Mouse (Mus musculus) spleen, postnatal 36 days (tissue): Measurements from ENCODE around the gene Wdhd1.

Source experiments
- DNase-seq, 2 experiments: peaks; one replicate each; pipeline ENCODE4 v3.0.0; 2022; ENCODE audit warnings: low spot score in 2 of 2, mixed read lengths in 1 of 2

Wdhd1 gene

DNA sequence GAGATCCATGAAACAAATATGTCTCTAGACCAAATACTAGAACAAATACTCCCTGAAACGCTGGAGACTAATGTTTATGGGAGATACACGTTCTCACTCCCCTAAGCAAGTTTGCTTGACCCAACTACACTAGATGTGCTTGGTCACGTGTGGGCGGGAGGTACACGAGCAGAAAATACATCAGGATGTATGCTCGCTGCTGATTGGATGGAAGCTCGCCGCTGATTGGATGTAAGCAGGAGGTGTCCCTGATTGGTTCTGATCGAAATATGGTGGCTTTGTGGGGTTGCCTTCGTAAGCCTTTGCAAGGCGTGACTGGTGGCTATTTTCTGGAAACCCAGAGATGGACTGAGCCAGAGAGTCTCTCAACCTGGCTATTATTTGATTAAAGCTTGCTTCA lies 55.1 kb downstream of the Wdhd1 start:
- DNase-seq: no peak

DNA sequence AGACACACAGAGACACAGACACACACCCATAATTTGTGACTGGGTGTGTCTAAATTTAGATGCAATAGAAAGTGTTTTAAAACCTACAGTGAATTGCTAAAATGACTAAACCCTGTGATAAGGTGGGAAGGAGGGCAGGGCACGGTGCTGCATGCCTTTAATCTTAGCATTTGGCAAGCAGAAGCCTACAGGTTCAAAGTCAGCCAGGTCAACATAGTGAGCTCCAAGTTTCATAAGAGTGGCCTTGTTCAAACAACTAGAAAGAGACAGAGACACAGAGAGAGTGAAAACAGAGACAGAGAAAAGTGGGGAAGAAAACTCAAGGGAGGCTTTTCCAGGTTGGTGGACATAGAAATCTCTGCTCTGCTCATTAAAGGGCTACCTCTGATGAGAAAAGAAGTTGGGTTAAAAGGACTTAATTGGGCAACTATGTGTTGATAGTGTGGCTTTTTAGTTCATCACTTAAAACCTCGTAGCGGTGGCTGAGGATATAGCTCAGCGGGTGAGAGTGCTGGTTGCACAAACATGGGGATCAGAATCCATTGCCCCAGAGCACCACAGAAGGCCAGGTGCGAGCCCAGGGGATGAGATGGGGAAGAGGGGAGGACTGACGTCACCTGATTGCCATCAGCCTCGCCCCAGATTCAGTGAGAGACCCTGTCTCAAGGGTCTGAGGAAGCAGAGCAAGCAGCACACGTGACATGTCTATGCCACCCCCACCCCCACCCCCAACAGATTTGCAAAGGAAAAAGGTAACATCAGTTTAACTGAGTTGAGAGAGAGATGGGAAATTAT lies 56.2 kb downstream of the Wdhd1 start:
- DNase-seq: no peak

DNA sequence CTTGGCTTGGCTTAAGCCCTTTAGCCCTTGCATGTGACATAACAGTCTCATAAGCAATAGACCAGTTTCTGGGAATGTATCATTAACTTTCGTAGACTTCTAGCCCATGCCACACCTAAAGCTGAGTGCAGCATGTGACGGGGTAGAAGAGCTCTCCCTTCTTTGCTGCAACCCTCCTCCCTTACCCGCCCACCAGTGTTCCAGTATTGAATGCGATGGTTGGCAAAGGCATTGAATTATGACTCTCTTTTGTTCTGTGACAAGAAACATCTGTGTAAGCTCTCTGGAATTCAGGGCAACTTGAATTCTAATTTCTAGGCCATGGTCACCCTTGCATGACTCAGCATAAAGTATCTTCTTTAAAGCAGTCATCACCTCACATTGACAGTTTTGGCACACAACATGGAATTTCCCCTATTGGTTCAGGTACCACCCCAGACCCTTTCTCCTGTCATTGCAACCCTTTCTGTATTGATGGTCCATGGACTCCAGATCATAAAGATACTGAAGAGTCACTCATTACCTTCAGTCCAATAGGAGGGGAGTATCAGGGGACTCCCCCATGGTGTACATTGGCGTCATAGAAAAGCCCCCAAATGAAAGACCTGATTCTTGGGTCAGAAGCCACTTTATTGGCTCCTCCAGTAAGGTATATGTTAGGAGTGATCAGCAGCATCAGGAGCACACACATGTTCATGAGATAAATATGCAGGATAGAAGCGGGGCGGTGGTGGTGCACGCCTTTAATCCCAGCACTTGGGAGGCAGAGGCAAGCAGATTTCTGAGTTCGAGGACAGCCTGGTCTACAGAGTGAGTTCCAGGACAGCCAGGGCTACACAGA lies 57.7 kb downstream of the Wdhd1 start:
- DNase-seq: no peak

DNA sequence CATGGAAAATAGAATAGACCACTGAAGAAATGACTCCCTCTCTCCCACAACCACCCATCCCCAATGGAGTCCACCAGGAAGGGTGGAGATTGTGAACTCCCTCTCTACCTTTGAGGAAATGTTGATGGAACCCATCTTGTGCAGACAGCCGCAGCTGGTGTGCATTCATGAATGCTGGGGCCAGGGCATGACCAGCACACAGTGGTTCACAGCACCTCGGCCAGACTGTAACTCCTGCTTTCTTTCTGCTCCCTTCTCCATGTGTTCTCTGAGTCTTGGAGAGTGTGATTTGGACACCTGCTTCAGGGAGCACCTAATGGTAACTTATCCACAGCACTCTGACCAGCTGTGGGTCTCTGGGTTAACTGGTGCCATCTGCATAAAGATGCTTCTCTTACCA lies 60.1 kb downstream of the Wdhd1 start:
- DNase-seq: no peak

DNA sequence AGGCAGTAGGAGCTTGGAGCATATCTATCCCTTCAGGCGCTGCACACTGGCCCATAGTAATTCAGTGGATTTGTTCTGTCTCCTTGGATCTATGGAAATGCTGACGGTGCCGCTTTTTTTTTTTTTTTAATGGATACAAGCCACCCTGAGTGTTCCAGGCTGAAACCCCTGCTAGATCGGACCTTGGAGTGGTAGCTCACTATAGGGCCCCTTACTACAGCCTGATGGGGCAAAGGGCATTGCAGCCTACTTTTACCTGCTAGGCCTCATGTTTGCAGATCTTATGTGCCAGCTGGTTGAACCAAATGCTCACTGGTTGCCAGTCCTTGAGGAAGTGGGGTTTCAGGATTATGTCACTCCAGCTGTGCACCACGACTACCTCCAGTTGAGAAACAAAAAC lies 62.3 kb downstream of the Wdhd1 start:
- DNase-seq: no peak

DNA sequence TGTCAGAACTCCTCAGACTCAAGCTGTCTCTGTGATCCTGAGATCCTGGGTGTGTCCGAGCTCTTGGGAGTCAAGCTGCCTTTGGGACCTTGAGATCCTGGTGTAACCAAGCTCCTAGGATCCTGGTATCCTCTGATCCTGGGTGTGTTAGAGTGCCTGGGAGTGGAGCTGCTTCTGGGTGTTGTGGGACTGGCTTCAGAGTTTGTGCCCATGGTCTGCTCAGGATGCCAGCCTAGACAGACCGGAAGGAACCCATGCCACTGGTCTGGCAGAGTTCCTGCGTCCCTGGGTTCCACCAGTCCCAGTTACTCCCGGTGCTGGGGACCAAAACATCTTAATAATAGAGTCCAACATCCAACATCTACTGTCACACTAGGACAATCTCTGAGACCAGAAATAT lies 63.4 kb downstream of the Wdhd1 start:
- DNase-seq: no peak

DNA sequence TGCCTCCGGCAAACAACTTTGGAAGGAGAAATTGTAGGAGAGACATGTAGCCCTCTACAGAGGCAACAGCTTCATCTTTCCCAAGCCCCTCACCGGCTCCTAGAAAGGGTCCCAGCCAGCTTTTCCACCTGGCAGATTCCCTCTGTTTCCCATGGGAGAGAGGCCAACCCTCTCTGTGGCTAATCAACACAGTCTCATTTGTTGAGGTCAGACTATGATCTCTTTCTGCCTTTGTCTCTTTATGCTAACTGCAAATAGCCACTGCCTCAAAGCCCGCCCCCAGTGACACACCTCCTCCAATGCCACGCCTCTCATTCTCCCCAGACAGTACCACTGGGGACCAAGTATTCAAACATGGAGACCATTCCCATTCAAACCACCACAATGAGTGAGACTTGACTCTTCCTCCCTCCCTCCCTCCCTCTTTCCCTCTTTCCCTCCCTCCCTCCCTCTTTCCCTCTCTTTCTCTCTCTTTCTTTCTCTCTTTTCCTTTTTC lies 66.9 kb downstream of the Wdhd1 start:
- DNase-seq: no peak

DNA sequence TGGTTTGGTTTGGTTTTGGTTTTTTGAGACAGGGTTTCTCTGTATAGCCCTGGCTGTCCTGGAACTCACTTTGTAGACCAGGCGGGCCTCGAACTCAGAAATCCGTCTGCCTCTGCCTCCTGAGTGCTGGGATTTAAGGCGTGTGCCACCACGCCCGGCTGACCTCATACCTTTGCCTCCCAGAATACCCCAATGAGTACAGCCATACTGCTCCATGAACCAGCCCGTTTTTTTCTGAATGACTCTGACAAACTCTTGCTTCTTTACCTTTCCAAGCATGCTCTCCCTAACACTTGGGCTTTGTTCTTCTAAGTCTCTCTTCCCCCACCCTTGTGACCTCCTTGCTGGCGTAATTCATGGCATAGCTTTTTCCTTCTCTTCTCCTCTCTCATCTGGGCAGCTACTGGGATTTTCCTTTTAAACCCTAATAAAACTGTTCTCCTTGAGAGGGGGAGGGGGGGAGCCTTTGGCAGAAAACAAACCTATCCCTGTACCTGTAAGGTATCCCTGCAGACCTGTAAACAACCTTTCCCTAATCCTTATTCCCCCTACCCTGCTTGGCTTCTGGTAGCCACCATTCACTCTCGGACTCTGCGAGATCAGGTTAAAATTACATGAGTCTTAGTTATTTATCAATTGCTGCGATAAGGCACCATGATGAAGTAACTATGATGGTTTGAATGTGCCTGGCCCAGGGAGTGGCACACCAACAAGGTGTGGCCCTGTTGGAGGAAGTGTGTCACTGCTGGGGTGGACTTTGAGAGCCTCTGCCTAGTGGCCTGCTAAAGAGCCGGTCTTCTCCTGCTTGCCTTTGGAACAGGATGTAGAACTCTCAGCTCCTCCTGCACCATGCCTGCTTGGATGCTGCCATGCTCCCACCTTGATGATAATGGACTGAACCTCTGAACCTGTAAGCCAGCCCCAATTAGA lies 67.8 kb downstream of the Wdhd1 start:
- no peak for DNase-seq

DNA sequence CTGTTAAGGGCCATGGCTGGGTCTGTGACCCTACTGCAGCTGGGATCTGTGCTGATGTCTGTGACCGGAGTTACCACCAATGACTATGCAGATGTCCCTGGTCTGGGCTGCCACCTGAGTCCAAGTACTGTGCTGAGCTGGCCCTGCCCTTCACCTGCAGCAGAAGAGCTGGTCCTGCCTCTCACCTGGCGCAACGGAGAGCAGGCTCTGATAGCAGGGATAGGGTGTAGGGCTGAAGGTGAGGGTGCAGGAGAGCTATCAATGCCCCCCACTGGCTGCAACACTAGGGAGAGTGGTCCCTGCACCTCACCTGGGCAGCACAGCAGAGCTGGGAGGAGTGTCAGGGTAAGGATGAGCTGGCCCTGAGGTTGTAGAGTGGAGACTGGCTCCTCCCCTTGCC lies 70.1 kb downstream of the Wdhd1 start:
- no peak for DNase-seq

DNA sequence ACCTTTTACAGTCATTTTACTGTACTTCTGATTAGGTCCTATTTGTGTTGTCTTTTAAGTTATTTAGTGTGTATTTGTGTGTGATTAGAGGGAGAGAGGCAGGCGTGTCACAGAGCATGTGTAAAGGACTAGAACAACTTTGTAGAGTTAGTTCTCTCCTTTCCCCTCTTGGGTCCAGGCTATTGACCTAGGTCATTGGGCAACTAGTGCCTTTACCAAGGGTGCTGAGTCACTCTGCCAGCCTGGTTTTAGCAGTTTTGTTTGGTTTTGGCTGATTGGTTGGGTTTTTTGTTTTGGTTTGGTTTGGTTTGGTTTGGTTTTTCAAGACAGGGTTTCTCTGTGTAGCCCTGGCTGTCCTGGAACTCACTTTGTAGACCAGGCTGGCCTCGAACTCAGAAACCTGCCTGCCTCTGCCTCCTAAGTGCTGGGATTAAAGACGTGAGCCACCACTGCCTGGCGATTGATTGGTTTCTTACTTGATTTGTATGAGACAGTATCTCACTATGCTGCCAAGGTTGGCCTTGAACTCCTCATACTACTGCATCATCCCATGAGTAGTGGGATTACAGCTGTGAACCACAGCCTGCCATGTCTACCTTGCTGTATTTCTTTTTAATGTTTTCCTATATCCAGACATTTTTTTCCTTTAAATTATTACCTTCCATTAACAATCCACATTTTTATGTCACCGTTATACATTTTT lies 71.2 kb downstream of the Wdhd1 start:
- no peak for DNase-seq

DNA sequence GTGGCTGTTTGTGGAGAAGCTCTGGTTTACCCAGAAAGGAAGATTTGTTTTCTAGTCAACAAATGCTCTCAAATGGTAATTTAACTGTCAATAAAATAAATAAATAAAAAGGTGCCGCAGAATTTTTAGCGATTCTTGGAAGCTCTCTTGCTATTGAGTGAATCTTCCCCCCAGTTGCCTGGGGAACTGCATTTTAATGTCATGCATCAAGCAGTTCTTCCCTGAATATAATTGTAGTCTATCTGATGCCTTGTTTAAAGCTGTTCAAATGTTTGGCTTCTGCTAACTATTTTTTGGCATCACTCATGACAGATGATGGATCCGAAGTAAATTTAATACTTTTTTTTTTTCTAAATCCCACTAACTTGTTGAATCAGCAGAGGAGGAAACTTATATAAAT lies 79.3 kb downstream of the Wdhd1 start:
- DNase-seq: no peak

DNA sequence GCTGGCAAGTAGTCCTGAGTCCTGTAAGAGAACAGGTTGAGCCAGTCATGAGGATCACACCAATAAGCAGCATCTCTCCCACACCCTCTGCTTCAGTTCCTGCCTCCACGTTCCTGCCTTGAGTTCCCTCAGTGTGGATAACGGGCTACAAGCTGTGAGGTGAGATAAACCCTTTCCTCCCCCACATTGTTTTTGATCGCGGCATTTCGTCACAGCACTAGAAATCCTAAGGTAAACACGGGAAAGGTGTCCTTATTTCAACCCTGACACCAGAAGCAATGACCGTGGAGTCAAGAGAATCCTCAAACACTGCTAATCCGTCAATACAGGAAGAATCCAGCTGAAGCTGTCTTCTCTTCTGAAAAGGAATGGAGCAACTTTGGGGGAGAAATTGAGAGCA lies 79.9 kb downstream of the Wdhd1 start:
- no peak for DNase-seq

DNA sequence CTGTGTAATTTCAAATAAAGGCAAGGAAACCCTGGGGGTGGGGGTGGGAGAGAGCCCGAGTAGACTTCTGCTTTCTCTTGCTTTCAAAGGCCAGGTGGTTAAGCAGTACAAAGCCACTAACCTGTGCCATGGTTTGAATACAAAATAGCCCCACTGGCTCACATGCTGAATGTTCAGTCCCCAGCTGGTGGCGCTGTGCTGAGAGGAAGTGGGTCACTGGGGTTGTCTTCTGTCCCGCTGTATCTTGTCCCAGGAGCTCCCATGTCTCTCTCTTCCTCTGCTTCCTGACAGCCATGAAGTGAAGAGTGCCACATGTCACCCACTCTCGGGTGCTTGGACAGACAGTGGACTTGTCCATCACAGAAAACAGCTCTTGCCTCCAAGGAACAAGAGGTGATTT lies 82.6 kb downstream of the Wdhd1 start:
- peak; percentile 47 to 60 for DNase-seq

DNA sequence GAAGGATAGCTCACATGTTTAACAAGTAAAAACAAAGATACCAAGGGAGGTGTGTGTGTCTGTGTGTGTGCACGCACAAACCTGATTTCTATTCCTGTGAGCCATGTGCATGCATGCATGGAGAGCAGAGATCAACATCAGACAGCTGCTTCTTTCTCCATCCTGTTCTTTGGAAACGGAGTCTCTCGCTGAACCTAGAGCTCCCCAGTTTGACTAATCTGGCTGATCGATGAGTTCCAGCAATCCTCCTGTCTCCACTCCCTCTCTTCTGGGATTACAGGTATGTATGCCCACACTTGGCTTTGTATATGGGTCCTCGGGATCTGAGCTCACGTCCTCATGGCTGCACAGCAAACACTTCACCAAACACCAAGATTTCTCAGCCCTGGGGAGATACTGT lies 83.2 kb downstream of the Wdhd1 start:
- DNase-seq: no peak

DNA sequence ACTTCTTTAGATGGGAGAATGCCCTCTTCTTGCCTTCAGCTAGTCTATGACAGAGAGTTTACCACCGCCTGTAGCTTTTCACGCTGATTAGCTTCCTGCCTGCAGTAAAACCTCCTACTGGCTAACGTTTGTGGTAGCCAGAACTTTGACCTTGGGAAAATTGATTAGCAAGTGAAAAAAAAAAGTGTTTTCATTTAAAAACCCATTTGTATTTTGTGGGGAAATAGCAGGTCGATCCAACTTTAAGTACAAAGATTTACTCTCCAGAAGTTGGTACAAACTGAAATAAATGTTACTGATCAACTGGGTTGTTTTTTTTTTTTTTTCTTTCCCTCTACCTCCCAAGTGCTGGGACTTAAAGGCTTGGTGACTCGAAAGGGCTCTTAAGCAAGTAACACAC lies 84.8 kb downstream of the Wdhd1 start:
- no peak for DNase-seq
